ENCODE assay signal across 14 mouse cellular contexts in the genomic region with DNA sequence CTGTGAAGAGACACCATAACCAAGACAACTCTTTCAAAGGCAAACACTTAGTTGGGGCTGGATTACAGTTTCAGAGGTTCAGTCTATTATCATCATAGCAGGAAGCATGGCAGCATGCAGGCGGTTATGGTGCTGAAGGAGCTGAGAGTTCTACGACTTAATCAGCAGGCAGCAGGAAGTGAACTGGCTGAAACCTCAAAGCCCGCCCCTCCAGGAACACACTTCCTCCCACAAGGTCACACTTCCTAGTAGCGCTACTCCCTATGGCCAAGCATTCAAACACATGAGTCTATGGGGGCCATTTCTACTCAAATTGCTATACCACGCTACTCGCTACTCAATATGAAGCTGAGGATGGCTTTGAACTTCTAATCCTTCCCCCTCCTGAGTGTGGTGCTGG. TPM values are rescaled to one million over a fixed set of nuclear protein-coding genes. Genes with fewer than 3 reads are reported as not detected.
"Had no signal": no experiment of that assay in that cellular context is flagged by ENCODE, and none has a peak within 500 bp of the region (broad histone marks: within the 10 kb centered on the region; RNA-seq: fewer than 3 reads in every experiment).

No protein-coding gene starts in this region.

- H3K27ac ChIP-seq: intestine, embryonic 15.5 days; kidney, embryonic 15.5 days; limb, embryonic 13.5 days; liver, embryonic 14.5 days; midbrain, embryonic 12.5 days; stomach, embryonic 15.5 days had no signal

- H3K27me3 ChIP-seq: intestine, embryonic 15.5 days; stomach, embryonic 15.5 days had no signal

- H3K9ac ChIP-seq: intestine, embryonic 15.5 days; kidney, embryonic 15.5 days; limb, embryonic 13.5 days; liver, embryonic 14.5 days; midbrain, embryonic 12.5 days; stomach, embryonic 15.5 days had no signal

- H3K36me3 ChIP-seq: intestine, embryonic 15.5 days; kidney, embryonic 15.5 days; limb, embryonic 13.5 days; midbrain, embryonic 12.5 days; stomach, embryonic 15.5 days had no signal

- DNase-seq: left cerebral cortex, postnatal 4 days; lung, adult 2 months had no signal

- H3K4me3 ChIP-seq: intestine, embryonic 15.5 days; kidney, embryonic 15.5 days; limb, embryonic 13.5 days; midbrain, embryonic 12.5 days; stomach, embryonic 15.5 days had no signal

- H3K9me3 ChIP-seq: intestine, embryonic 15.5 days; kidney, embryonic 15.5 days; midbrain, embryonic 12.5 days; stomach, embryonic 15.5 days had no signal

- H3K4me1 ChIP-seq: intestine, embryonic 15.5 days; stomach, embryonic 15.5 days had no signal

RNA-seq across cellular contexts. Expression of gene Cldn14, which starts 31.1 kb away (rescaled TPM):
- total RNA-seq: left cerebral cortex, adult 18-20 months; left cerebral cortex, postnatal 4 days; megakaryocyte-erythroid progenitor cell, adult 5-6 weeks had no signal
- polyA plus RNA-seq: limb, embryonic 13.5 days; lung, postnatal 0 days; midbrain, embryonic 12.5 days; midbrain, embryonic 16.5 days; neural tube, embryonic 14.5 days; urinary bladder, adult 2 months had no signal
